Mouse (Mus musculus) megakaryocyte, embryonic 14.5 days (primary cell): ENCODE measurements around the gene Jsrp1. TPM values are rescaled to one million over a fixed set of nuclear protein-coding genes. Genes with fewer than 3 reads are reported as not detected.

ENCODE experiments used
- H3K27me3 ChIP-seq: replicated peaks from 2 replicates; pipeline ENCODE3; 2012; ENCODE audit warnings: inconsistent platforms
- H3K36me3 ChIP-seq: replicated peaks from 2 replicates; pipeline ENCODE3; 2012; ENCODE audit warnings: low read length, inconsistent platforms, mixed read lengths
- H3K4me1 ChIP-seq: 2 replicates; pipeline ENCODE4 v1.6.1; 2012; ENCODE audit warnings: inconsistent platforms
- H3K4me3 ChIP-seq: replicated peaks from 2 replicates; pipeline ENCODE3; 2012; ENCODE audit warnings: moderate library complexity, mild to moderate bottlenecking, inconsistent platforms
- H3K9me3 ChIP-seq: 2 replicates; pipeline ENCODE4 v1.6.1; 2012; ENCODE audit warnings: inconsistent platforms
- FLI1 ChIP-seq: IDR thresholded peaks from 2 replicates; pipeline ENCODE4 v1.6.1; 2012; ENCODE audit warnings: low read length, inconsistent platforms, mixed read lengths
- GATA1 ChIP-seq: IDR thresholded peaks from 3 replicates; pipeline ENCODE4 v1.6.1; 2012; ENCODE audit warnings: mixed read lengths, low read length, inconsistent platforms, borderline replicate concordance
- polyA plus RNA-seq: library from polyadenylated mRNA; stranded (reverse); fragments of >175 nt; gene quantifications from 2 replicates; pipeline ENCODE4 v1.2.3, GENCODE M21; 2012; ENCODE audit warnings: low replicate concordance; ENCODE audit not compliant: insufficient read depth

Jsrp1 gene
- polyA plus RNA-seq, 1 experiment: not detected

DNA sequence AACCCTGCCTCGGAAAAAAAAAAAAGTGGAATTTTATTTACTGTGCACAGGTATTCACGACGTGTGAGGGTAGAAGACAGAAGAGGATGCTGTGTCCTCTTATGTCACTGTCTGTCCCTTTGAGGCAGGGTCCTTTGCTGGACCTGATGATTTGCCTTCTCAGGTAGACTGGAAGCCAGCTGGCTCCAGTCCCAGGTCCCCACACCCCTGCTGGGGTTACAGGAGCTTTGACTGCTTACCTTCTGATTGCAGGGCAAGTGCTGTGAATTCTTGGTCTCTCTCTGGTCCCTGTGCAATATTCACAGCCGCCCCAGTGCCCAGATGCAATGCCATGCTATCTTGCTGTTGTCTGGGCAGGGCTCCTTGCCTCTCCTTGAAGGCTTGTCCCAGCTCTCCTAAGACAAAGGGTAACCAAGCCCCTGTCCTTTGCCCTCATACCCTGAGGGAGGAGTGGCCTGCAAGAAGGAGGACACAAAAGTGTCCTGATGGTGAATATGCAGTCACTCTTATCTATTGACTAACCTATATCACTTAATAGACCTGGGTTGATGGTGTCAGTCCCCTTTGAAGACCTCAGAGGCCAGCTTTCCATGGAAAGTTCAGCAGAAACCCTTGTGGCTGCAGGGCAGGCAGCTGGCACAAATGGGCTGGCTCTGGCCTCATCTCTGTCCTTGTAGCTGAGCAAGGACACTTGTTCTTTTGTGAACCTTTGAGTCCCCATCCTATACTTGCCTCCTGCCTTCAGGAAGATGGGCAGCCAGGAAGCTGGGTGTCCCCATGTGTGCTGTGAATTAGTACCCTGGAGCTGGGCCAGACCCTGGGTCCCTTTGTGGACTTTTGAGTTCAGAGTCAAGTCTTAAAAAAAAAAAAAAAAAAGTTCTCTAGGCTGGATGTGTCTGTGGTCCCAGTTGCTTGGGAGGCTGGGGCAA is 52.4 kb downstream of the Jsrp1 start:
- no peaks in the 10 kb centered on the region for H3K9me3 ChIP-seq
- peak overlapping the region; percentile 18 for H3K4me3 ChIP-seq
- no peaks in the 10 kb centered on the region for H3K27me3 ChIP-seq
- H3K36me3 ChIP-seq: peaks cover 56% of the 10 kb centered on the region
- TF ChIP-seq FLI1 (no peak), GATA1 (no peak)
- peaks cover 95% of the 10 kb centered on the region for H3K4me1 ChIP-seq

DNA sequence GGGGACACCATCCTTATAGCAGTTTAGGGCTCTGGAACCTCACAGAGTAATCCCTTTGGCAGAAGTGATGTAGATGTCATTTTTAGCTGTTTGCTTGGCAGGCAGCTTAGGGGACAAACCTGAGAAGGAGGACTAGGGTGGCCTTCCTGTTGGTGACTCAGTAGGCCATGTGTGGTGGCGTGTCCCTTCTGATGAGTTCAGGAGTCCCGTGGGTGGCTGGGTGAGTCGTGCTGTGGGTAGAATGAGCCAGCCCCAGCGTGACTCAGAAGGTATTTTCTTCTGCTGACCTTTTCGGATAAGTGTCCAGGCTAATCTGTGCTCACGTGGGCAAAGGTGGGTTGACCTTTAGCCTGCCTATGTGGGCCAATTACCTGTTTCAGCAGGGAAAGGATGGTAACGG is 54.6 kb downstream of the Jsrp1 start:
- H3K27me3 ChIP-seq: no peaks in the 10 kb centered on the region
- peak overlapping the region; percentile 70 for H3K4me3 ChIP-seq
- H3K4me1 ChIP-seq: peaks cover 86% of the 10 kb centered on the region
- peaks cover 34% of the 10 kb centered on the region for H3K36me3 ChIP-seq
- TF ChIP-seq GATA1: no peak
- no peak for TF ChIP-seq FLI1
- H3K9me3 ChIP-seq: no peaks in the 10 kb centered on the region

Other genes starting within 250 kb of the Jsrp1 start
- gene Klf16, start 236.2 kb downstream of the Jsrp1 start, polyA plus RNA-seq: 35.6 and 98.1 TPM in 2 replicates
- gene Abhd17a, start 223.2 kb downstream of the Jsrp1 start, polyA plus RNA-seq: 581 and 2,064 TPM in 2 replicates
- gene Scamp4, start 210.6 kb downstream of the Jsrp1 start, polyA plus RNA-seq: 19.2 and 31.4 TPM in 2 replicates
- gene Adat3, start 210.6 kb downstream of the Jsrp1 start, polyA plus RNA-seq: 5.7 and 13.7 TPM in 2 replicates
- not detected in 2 replicates for gene Gm49322, start 207.5 kb downstream of the Jsrp1 start, polyA plus RNA-seq
- gene Csnk1g2, start 190.7 kb downstream of the Jsrp1 start, polyA plus RNA-seq: 476 and 617 TPM in 2 replicates
- 91.6 and 121 TPM in 2 replicates for gene Btbd2, start 156.4 kb downstream of the Jsrp1 start, polyA plus RNA-seq
- 472 and 996 TPM in 2 replicates for gene Mknk2, start 135.4 kb downstream of the Jsrp1 start, polyA plus RNA-seq
- gene Mob3a, start 111.5 kb downstream of the Jsrp1 start, polyA plus RNA-seq: 61.8 and 135 TPM in 2 replicates
- 19.4 and 27.8 TPM in 2 replicates for gene Izumo4, start 111.3 kb downstream of the Jsrp1 start, polyA plus RNA-seq
- 10.9 and 24.8 TPM in 2 replicates for gene Ap3d1, start 71.2 kb downstream of the Jsrp1 start, polyA plus RNA-seq
- 35.3 and 88.7 TPM in 2 replicates for gene Dot1l, start 58.3 kb downstream of the Jsrp1 start, polyA plus RNA-seq
- gene Sf3a2, start 15.3 kb downstream of the Jsrp1 start, polyA plus RNA-seq: 413 and 1,110 TPM in 2 replicates
- 184 and 251 TPM in 2 replicates for gene Plekhj1, start 14.9 kb downstream of the Jsrp1 start, polyA plus RNA-seq
- gene Amh, start 8.3 kb downstream of the Jsrp1 start, polyA plus RNA-seq: 1.1 and 5.5 TPM in 2 replicates
- gene Oaz1, start 13.2 kb upstream of the Jsrp1 start, polyA plus RNA-seq: 2,272 and 5,289 TPM in 2 replicates
- gene Lingo3, start 30.5 kb upstream of the Jsrp1 start, polyA plus RNA-seq: 0.04 TPM in 1 of 2 replicates, not detected in the other
- gene Lsm7, start 41.7 kb upstream of the Jsrp1 start, polyA plus RNA-seq: 6.8 and 219 TPM in 2 replicates
- 33.4 and 118 TPM in 2 replicates for gene Sppl2b, start 41.8 kb upstream of the Jsrp1 start, polyA plus RNA-seq
- gene Tmprss9, start 58.4 kb upstream of the Jsrp1 start, polyA plus RNA-seq: 0.08 TPM in 1 of 2 replicates, not detected in the other
- 88.8 and 345 TPM in 2 replicates for gene Timm13, start 87.5 kb upstream of the Jsrp1 start, polyA plus RNA-seq
- gene Lmnb2, start 104.7 kb upstream of the Jsrp1 start, polyA plus RNA-seq: 11.8 and 16.6 TPM in 2 replicates
- gene Gadd45b, start 116.6 kb upstream of the Jsrp1 start, polyA plus RNA-seq: 29.3 and 96.0 TPM in 2 replicates
- gene Gng7, start 201.4 kb upstream of the Jsrp1 start, polyA plus RNA-seq: 0.41 and 1.1 TPM in 2 replicates
- gene Diras1, start 212.2 kb upstream of the Jsrp1 start, polyA plus RNA-seq: 0.06 TPM in 1 of 2 replicates, not detected in the other
- 1.9 and 7.5 TPM in 2 replicates for gene Slc39a3, start 223.9 kb upstream of the Jsrp1 start, polyA plus RNA-seq
- gene Sgta, start 246.7 kb upstream of the Jsrp1 start, polyA plus RNA-seq: 262 and 632 TPM in 2 replicates